Mouse (Mus musculus) granulocyte monocyte progenitor cell, adult 5-6 weeks (primary cell): ENCODE data around the gene Fut8. TPM values are rescaled to one million over a fixed set of nuclear protein-coding genes. Genes with fewer than 3 reads are reported as not detected.

Experiments used
- ATAC-seq: replicated peaks from 2 replicates; pipeline ENCODE4 v1.8.0; 2016; ENCODE audit warnings: mild to moderate bottlenecking, moderate TSS enrichment, inconsistent platforms; ENCODE audit not compliant: poor library complexity, severe bottlenecking
- total RNA-seq, 2 experiments: library from RNA; stranded (forward) in 1 of 2; stranded (reverse) in 1 of 2; fragments of 200-712, 200-1000 nt in 1 of 2; fragments of >200 nt in 1 of 2; fragmentation: Nextera tagmentation in 1 of 2; gene quantifications; 2 replicates each; pipeline ENCODE4 v1.2.3; 2014 to 2017

Gene Fut8
- total RNA-seq, 2 experiments from 2014 or later = 114 to 169 TPM

DNA sequence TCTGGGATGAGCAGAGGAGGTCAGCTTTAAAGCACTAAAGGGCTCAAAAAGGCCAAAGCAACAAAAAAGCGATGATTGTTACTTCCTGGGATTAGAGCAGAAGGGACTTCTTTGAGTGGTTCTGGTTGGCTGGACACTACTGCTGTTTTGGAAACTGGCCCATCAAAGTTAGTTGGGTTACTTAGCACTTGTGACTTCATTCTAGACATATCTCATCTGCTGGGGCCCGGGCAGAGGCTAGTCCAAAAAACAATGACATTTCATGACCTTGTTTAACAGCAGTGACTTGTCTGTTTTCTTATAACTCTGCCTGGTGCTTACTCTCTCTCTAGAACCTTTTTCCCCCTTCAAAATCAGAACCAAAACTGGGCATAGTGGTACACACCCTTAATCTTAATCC lies 59.9 kb downstream of the Fut8 start:
- ATAC-seq = no peak

GRCm38 (mm10) chr12:77302011-77302410 lies 64.1 kb downstream of the Fut8 start:
- no peak for ATAC-seq

DNA sequence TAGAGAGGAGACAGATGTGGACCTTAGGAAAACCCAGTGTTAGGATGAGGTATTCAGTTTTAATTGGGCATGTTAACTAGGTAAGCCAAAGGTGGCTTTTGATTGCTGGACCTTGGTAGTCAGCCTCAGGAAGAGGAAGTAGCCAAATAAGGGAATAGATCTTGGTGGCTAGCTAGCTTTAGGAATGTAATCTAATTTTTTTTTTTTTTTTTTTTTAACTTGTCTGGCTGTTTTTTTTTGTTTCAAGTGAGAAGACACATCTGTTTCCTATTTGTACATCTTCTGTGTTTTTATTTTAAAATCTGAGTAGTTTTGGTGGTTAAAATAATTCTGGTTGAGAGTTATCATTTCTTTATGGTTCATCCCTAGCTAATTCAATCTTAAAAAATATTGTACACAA lies 65.4 kb downstream of the Fut8 start:
- ATAC-seq = peak; percentile 27; the same call in 1 of the 2 replicates

DNA sequence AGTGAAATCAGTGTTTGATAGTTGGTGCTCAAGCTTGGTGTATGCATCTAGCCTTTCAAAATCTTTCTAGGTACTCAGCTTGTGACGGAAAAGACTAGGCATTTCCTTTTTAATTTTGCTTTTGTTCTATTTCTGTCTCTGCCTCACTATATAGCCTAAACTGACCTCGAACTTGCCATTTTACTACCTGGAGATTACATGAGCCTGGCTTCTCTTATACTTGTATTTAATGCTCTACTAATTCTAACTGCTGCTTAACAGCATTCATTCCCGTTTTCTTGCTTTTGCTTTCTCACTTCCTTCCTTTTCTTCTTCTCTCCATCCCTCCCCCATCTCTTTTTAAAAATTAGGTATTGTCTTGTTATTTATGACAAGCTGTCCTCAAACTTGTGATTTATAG lies 67.6 kb downstream of the Fut8 start:
- no peak for ATAC-seq

- no peak for ATAC-seq
Observed at GRCm38 (mm10) chr12:77306759-77307314, 68.9 kb downstream of the Fut8 start.

DNA sequence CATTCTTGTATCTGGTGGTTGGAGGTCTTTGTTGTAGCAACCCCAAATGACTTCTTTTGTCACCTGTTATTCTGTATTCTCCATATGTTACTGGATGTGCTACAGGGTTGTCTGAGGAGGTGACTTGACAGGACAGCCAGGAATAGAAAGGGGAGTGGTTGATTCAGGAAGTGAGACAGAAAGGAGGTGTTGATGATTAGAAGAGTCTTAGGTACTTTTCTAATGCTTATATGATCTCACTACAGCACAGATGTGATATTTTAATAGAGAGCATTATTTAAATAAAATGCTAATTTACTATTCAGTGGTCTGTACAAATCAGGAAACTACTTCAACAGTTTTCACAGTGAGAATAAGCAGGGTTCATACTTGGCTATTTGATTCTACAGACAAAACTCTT lies 71.6 kb downstream of the Fut8 start:
- ATAC-seq = peak; percentile 33; the same call in 1 of the 2 replicates

- no peak; the same call in 1 of the 2 replicates for ATAC-seq
Observed at GRCm38 (mm10) chr12:77313502-77313901, 75.6 kb downstream of the Fut8 start.

DNA sequence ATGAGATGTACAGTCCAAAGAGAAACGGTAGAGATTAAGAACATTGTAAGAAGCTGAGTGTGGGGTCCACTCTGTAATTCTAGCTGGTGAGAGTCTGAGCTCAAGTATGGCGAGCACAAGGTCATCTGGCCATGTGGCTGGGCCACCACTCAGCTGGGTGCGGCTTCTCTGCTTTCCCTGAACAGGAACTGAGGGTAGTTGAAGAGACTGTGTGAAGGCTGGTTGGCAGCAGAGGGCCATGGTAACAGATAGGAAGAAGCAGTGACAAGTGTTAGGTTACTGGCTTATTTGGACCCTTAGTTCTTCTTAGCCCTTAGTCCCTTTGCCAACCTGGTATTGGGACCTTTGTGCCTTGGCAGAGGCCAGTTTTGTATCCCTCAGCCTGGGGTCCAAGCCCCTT lies 86.2 kb downstream of the Fut8 start:
- no peak for ATAC-seq

GRCm38 (mm10) chr12:77346521-77346920 lies 108.6 kb downstream of the Fut8 start:
- no peak for ATAC-seq

DNA sequence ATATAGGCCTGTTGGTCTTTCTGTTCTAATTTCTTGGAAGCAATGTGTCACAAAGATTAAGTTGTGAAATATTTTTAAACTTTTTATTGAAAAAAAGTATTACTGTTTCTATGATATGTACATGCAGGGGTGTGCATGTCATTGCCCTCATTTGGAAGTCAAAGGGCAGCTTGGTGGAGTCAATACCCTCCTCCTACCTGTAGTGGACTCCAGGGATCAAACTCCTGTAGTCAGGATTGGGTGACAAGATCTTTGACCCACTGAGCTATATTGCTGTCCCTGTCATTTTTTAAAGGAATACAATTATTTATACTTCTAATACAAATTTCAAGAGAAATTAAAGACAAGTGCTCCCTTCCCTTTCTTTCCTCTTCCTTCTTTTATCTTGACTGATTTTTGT lies 111.6 kb downstream of the Fut8 start:
- ATAC-seq = no peak

DNA sequence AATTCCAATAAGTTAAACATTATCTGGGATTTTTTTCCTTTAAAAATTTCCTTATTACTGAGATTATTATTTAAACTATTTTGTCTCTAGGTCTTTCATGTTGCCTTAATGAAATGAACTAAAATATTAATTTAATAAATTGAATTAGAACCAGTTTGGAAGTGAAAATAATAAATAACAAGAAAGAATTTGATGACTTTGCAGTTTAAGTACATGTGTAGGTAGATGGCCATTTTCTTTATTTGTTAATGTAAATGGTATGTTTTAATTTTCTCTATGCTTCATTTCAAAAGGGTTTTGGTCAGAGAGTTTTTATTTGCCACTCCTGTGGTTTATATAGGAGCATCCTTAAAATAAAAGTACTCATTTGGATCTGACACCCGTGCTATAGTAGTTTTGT lies 177.8 kb downstream of the Fut8 start:
- no peak for ATAC-seq

- no peak for ATAC-seq
Observed at GRCm38 (mm10) chr12:77421667-77422393, 183.9 kb downstream of the Fut8 start.

GRCm38 (mm10) chr12:77426093-77426492 lies 188.2 kb downstream of the Fut8 start:
- no peak for ATAC-seq

DNA sequence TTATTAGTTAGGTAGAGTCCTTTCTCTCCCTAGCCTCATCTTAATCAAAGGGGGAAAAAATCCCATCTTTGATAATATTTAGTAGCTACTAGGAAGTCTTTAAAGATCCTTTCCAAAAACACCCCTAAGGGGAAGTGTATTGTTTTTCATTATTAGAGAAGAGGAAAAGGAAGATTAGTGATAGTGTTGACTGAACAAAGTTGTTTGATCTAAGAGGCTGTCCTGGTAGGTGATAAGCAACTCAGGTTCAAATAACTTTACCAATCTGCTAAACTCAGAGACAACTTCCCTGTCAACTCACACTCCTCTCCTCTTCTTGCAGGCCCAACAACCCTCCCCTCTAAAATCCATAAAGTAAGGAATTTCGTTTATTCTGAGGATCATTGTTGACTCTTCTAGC lies 190.2 kb downstream of the Fut8 start:
- ATAC-seq = no peak

DNA sequence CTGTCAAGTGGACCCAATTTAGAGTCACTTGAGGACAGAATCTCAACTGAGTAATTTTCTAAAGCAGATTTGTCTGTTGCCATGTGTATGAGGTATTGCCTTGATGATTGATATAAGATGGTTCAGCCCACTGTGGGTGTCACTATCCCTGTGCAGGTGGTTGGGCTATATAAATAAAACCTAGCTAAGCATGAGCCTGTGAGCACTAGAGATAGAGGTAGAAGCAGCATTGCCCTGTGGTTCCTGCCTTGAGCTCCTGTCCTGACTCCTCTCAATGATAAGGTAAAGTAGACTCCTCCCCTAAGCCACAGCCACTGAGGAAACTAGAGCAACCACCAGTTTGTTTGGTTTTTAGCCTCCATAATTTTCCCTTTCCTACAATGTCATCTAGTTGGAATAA lies 191.5 kb downstream of the Fut8 start:
- no peak for ATAC-seq

DNA sequence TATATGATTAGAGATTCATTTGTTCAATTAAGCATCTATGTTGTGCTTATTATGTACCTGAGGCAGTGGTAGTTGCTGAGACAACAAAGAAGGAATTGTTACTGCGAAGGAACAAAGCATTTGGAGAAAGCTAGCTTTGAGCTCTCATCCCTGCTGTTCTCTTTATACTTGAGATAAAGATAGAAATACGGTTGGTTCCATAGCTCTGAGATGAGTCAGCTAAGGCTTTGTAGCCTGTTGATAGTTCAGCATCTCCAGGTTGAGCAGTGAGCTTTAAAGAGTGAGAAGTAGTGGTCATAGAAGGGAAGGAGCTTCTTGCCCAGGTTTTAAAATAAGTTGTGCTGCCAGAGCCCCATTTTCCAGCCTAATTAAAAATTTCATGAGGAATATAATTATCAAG lies 198.8 kb downstream of the Fut8 start:
- no peak for ATAC-seq

- no peak for ATAC-seq
Observed at GRCm38 (mm10) chr12:77450816-77451215, 212.9 kb downstream of the Fut8 start.

- no peak for ATAC-seq
Observed at GRCm38 (mm10) chr12:77466178-77466577, 228.3 kb downstream of the Fut8 start.

DNA sequence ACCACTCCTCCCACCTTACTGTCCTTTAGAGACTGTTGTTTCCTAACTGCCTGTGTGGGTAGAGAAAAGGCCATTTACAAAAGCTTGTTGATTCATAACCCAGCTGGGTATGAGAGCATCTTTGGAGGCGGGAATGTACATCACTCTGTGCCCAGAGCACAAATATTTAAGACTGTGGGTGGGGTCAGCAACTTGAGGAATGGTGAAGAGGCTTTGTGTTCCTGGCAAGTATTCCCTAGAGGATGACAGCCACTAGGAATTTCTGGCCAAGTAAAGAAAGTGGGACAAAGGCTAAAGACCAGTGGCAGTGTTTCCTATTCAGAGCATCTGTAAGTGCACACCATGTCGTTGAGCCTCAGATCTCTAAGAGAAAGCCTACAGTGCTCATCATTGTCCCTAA lies 242.0 kb downstream of the Fut8 start:
- ATAC-seq = no peak

DNA sequence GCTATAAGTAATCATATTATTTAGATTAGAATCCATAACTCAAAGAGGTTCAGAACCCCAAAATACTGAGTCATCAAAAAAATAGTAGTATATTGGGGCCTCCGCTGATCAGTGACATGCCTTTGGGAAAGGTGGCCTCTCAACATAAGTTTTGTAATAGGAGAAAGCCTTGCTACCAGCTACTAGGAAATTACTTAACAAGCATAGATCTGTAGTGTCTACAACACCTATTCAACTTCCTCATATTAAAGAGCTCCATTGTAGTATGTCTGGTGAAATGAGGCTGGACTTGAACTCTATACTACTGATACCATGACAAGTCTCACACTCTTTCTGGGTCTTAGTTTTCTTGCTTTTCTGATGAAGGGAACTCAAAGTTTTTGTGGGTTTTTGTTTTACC lies 243.2 kb downstream of the Fut8 start:
- peak; percentile 65 for ATAC-seq

GRCm38 (mm10) chr12:77481799-77482198 lies 243.9 kb downstream of the Fut8 start:
- ATAC-seq = no peak

DNA sequence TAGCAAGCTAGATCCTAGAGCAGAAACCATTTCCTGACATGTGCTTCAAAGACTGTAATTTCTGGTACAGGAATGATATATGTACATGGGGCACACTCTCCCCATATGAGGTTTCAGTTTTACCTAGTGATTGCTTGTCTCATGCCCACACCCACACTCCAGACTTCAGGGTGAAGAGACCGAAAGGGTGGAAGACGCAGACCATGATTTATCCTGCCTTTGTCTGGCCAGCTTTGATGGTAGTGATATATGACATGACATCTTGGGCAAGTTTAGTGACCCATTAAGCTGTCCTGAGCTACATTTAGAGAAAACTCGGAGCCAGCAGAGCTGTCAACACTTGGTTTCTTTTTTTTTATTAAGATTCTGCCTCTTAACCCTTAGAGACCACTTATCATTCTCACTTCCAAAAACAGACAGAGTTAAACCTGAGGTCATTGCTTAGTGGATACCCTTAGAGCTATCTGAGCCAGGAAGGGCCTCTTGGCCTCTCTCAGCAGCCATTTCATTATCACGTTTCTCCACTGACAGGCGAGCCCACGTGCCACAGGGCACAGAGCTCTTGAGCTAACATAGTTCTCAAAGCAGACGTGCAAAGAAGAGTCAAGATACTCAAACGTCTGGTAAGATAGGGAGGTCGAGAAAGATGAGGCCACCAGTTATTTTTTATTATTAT lies 245.4 kb downstream of the Fut8 start:
- no peak for ATAC-seq
